Mouse (Mus musculus) brown adipose tissue, adult 24 weeks (tissue): Measurements from ENCODE around the gene Crb2. TPM values are rescaled to one million over a fixed set of nuclear protein-coding genes. Genes with fewer than 3 reads are reported as not detected.

Source experiments
- H3K27ac ChIP-seq: fragments of 200-500 bp; replicated peaks from 2 replicates; pipeline ENCODE4 v1.5.1; 2012; ENCODE audit warnings: low read depth, mild to moderate bottlenecking, low read length
- H3K4me1 ChIP-seq: fragments of 200-500 bp; 2 replicates; pipeline ENCODE4 v1.6.1; 2012; ENCODE audit warnings: low read length, mixed read lengths; ENCODE audit not compliant: control insufficient read depth, insufficient read depth, insufficient read length
- H3K4me3 ChIP-seq: fragments of 200-500 bp; 2 replicates; pipeline ENCODE4 v1.5.1; 2012; ENCODE audit warnings: low read depth, mild to moderate bottlenecking, low read length, moderate library complexity; ENCODE audit not compliant: insufficient read depth
- polyA plus RNA-seq: library from polyadenylated mRNA; stranded (reverse); fragments of >200 nt; gene quantifications from 2 replicates; pipeline ENCODE4 v1.2.4, GENCODE M21; 2012; ENCODE audit not compliant: missing spikeins, insufficient read depth, insufficient read length

The Crb2 gene
- polyA plus RNA-seq, 1 experiment = not detected

DNA sequence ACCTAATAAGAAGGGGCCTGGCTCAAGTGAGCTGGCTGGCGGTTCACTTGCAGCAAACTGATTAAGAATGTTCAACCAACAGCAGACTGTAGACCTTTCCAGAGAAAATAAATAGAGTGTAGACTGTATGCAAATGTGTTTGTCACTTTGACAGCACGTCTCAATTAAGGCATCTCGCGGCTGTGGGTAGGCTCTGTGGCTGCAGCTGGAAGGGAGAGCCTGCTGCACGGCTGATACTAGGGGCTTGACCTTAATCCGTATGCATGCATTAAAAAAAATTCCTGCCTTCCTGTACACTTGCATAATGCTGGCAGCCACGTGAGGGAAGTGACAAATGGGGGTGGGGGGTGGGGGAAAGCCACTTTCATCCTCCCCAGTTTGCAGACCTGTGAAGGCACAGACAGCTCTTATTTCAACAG is 66.1 kb downstream of the Crb2 start:
- Histone ChIP-seq H3K4me3 (no peak overlapping the region), H3K4me1 (no peaks in the 10 kb centered on the region), H3K27ac (no peak overlapping the region)

DNA sequence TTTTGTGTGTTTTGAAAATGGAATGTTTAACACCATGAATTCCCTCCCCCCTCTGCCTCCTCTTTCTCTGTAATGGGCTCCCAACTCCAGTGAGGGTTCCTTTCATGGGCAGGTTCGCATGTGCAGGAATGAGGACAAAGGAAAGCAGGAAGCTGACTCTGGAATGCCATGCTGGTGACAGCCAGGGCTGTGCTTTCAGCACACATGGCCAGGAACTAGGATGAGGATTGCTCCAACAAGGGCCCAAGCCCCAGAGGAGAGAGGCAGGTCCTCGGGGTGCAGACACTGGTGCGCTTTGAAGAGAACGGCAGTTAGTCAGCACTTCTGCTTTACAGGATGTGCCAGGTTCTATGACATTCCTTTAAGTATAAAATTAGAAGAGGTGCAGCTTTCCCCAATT is 66.7 kb downstream of the Crb2 start:
- Histone ChIP-seq H3K4me1 (no peaks in the 10 kb centered on the region), H3K4me3 (no peak overlapping the region), H3K27ac (no peak overlapping the region)

Other genes with a start within 250 kb of the Crb2 start
- 8.7 and 8.9 TPM in 2 replicates for gene Strbp, start 72.4 kb upstream of the Crb2 start, polyA plus RNA-seq